8 mouse cellular contexts compared by ENCODE assay signal in genomic region chr3:27861601-27862000, GRCm38 (mm10). TPM values are rescaled to one million over a fixed set of nuclear protein-coding genes. Genes with fewer than 3 reads are reported as not detected.
DNase-seq lines count a peak whose midpoint lies in the region; ATAC-seq and TF ChIP-seq lines count a peak whose summit lies in the region.

No protein-coding gene starts in this region.

- TF ChIP-seq POLR2A in brain, embryonic 14.5 days (IDR thresholded peaks at IDR 0.05; ENCODE audit: borderline replicate concordance, extremely low read depth, insufficient read depth, insufficient read length, poor library complexity, severe bottlenecking): no peak

- no peaks in the 10 kb centered on the region for H3K9me3 ChIP-seq in kidney, embryonic 16.5 days (ENCODE audit: low read length)

- H3K4me1 ChIP-seq in kidney, embryonic 16.5 days (ENCODE audit: insufficient read depth, low read length): peaks cover 53% of the 10 kb centered on the region

- H3K27me3 ChIP-seq in kidney, embryonic 16.5 days (ENCODE audit: insufficient read depth, low read length): no peaks in the 10 kb centered on the region

- H3K9ac ChIP-seq in kidney, embryonic 16.5 days (replicated peaks; ENCODE audit: low read length): 0 out of 2 replicates have a peak overlapping the region, but pooled peaks have one; percentile 25

- no peak overlapping the region for H3K4me3 ChIP-seq in kidney, embryonic 16.5 days (ENCODE audit: low read length)

- H3K27ac ChIP-seq in kidney, embryonic 16.5 days (ENCODE audit: low read length): peak overlapping the region; percentile 47; the same call in 1 of the 2 replicates

- no peak overlapping the region for H3K4me2 ChIP-seq in kidney, embryonic 16.5 days (replicated peaks; ENCODE audit: low read depth, low read length)

- no peaks in the 10 kb centered on the region for H3K36me3 ChIP-seq in kidney, embryonic 16.5 days (ENCODE audit: insufficient read depth, low read length)

- TF ChIP-seq CTCF in brain, embryonic 14.5 days (IDR thresholded peaks at IDR 0.05; ENCODE audit: borderline replicate concordance, extremely low read depth, insufficient read depth, insufficient read length): no peak

- peak; percentile 20 to 21 for DNase-seq in left cerebral cortex, postnatal 25 days (ENCODE audit: low spot score in 2 of 2)
- DNase-seq in left cerebral cortex, postnatal 36 days (ENCODE audit: low spot score in 2 of 2): no peak
- DNase-seq in brain, embryonic 14.5 days (ENCODE audit: low read depth): peak; percentile 72
- peak; percentile 32 for DNase-seq in gastrocnemius, postnatal 25 days
- DNase-seq in lung, postnatal 36 days: peak; percentile 81
- DNase-seq in thymus, postnatal 10 days (ENCODE audit: low spot score in 2 of 2): no peak

- ATAC-seq in kidney, embryonic 16.5 days (ENCODE audit: low FRiP score, low TSS enrichment): no peak
- no peak for ATAC-seq in monocyte, adult 5-6 weeks (replicated peaks; ENCODE audit: insufficient number of reproducible peaks, low FRiP score, low TSS enrichment, poor library complexity, severe bottlenecking)

- intact Hi-C loops in left cerebral cortex, postnatal 25 days (cut with DNase I): loop anchor here (5.0 to 10.0 kb wide), 2 partner anchors 289 to 387 kb away; no protein-coding TSS in a partner anchor
- intact Hi-C loops in left cerebral cortex, postnatal 36 days (cut with DNase I): loop anchor here (10.0 kb wide), 1 partner anchor 387 kb away; no protein-coding TSS in a partner anchor

- 61% methylated on average over 6 of the region's 6 CpGs for WGBS in kidney, embryonic 16.5 days

RNA-seq across cellular contexts. Expression of gene Tmem212, which starts 34.6 kb away (rescaled TPM):
- not detected for total RNA-seq in left cerebral cortex, postnatal 25 days (2021)
- under 1 TPM in 1 of 2 experiments, not detected in 1; 0.79 TPM for total RNA-seq in left cerebral cortex, postnatal 36 days (2021)
- polyA plus RNA-seq in brain, embryonic 14.5 days (2012; rRNA removed): not detected in 2 replicates
- not detected for total RNA-seq in gastrocnemius, postnatal 25 days (2021)
- polyA plus RNA-seq in kidney, embryonic 16.5 days (2015; fragmentation: Nextera tagmentation; extraction: Ambion mirVana): 0.24 and 0.35 TPM in 2 replicates
- not detected in 3 replicates for total RNA-seq in monocyte, adult 5-6 weeks (2017)

Comparison
In these comparisons a context has a peak if more than half of its experiments do, and no peak if none do; other contexts are left out.
1. DNase-seq: peak in left cerebral cortex, postnatal 25 days (2 of 2), brain, embryonic 14.5 days (single experiment), gastrocnemius, postnatal 25 days (single experiment) and lung, postnatal 36 days (single experiment); none in left cerebral cortex, postnatal 36 days (0 of 2) and thymus, postnatal 10 days (0 of 2).